In the genomic region with DNA sequence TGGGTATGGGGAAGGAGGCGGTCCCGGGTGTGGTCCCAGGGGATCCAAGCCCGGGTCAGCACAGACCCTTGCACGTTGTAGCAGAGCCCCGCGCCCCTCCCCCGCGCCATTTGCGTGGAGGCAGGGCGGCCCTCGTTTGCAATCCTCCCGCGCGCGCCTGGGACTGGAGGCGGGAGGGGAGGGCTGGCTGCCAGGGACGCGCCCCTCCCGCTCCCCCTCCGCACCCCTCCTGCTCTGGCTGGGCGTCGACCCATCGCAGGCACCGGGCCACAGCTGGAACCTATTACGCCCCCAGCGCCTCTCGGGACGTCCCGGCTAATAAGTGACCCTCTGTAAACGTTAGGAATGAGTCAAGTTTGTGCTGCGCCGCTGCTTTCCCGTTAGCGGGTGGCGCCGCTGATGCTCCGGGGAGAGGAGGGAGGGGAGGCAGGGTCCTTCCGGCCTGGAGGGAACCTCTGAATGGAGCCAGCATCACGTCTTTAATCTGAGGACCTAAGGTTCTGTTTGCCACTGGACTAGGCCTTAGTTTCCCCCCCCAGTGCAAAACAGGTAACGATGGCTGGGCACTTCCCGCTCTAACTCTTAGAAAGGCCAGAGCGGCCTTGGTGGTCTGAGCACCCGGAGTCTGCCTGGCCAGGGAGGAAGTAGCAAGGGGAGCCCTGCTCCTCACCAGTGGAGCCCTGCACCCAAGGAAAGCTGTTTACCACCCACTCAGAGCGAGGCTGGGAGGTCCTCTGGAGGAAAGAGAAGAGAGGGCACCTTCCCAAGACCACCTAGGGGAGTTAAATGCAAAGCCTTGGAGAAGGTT, we compare ENCODE assay signal across 8 mouse cellular contexts. TPM values are rescaled to one million over a fixed set of nuclear protein-coding genes. Genes with fewer than 3 reads are reported as not detected.
DNase-seq lines count a peak whose midpoint lies in the region; ATAC-seq and TF ChIP-seq lines count a peak whose summit lies in the region.

No protein-coding gene starts in this region.

- TF ChIP-seq POLR2A in kidney, adult 2 months (IDR thresholded peaks at IDR 0.05; ENCODE audit: low read depth, low read length), result no peak

- peak; percentile 75 for ATAC-seq in embryonic facial prominence, embryonic 12.5 days (ENCODE audit: insufficient number of reproducible peaks, insufficient read depth, low FRiP score, low TSS enrichment)
- ATAC-seq in limb, embryonic 12.5 days (ENCODE audit: insufficient number of reproducible peaks, insufficient read depth, low FRiP score, low TSS enrichment, low read depth), result peak; percentile 84
- ATAC-seq in midbrain, embryonic 15.5 days (replicated peaks), result peak; percentile 70
- ATAC-seq in stomach, postnatal 0 days (ENCODE audit: low FRiP score, low TSS enrichment), result peak; percentile 76

- peak overlapping the region; percentile 37; the same call in 1 of the 2 replicates for H3K9ac ChIP-seq in embryonic facial prominence, embryonic 12.5 days
- H3K9ac ChIP-seq in limb, embryonic 12.5 days (replicated peaks), result peak overlapping the region; percentile 51
- H3K9ac ChIP-seq in midbrain, embryonic 15.5 days, result peak overlapping the region; percentile 52
- peak overlapping the region; percentile 52 for H3K9ac ChIP-seq in stomach, postnatal 0 days (ENCODE audit: low read length)

- H3K4me1 ChIP-seq in embryonic facial prominence, embryonic 12.5 days, result peaks cover 32% of the 10 kb centered on the region
- no peaks in the 10 kb centered on the region for H3K4me1 ChIP-seq in kidney, adult 2 months (ENCODE audit: control insufficient read depth, insufficient read depth, low read length)
- H3K4me1 ChIP-seq in limb, embryonic 12.5 days (replicated peaks), result peaks cover 47% of the 10 kb centered on the region
- H3K4me1 ChIP-seq in midbrain, embryonic 15.5 days, result peaks cover 15% of the 10 kb centered on the region
- peaks cover 7% of the 10 kb centered on the region; the same call in 1 of the 2 replicates for H3K4me1 ChIP-seq in stomach, postnatal 0 days (replicated peaks; ENCODE audit: control insufficient read depth, insufficient read depth)

- H3K27me3 ChIP-seq in embryonic facial prominence, embryonic 12.5 days, result 0 out of 2 replicates have a peak, but pooled peaks cover 3% of the 10 kb centered on the region
- H3K27me3 ChIP-seq in kidney, adult 2 months (replicated peaks; ENCODE audit: control insufficient read depth, insufficient read depth, low read length), result no peaks in the 10 kb centered on the region
- H3K27me3 ChIP-seq in limb, embryonic 12.5 days, result 0 out of 2 replicates have a peak, but pooled peaks cover 7% of the 10 kb centered on the region
- H3K27me3 ChIP-seq in midbrain, embryonic 15.5 days (replicated peaks), result 0 out of 2 replicates have a peak, but pooled peaks cover 4% of the 10 kb centered on the region
- H3K27me3 ChIP-seq in stomach, postnatal 0 days (ENCODE audit: control insufficient read depth, insufficient read depth, low read length), result no peaks in the 10 kb centered on the region

- peak overlapping the region; percentile 33 for H3K4me3 ChIP-seq in embryonic facial prominence, embryonic 12.5 days
- H3K4me3 ChIP-seq in kidney, adult 2 months (ENCODE audit: insufficient read depth, low read depth, low read length), result peak overlapping the region; percentile 8; the same call in 1 of the 2 replicates
- H3K4me3 ChIP-seq in limb, embryonic 12.5 days (replicated peaks), result peak overlapping the region; percentile 34
- peak overlapping the region; percentile 42 for H3K4me3 ChIP-seq in midbrain, embryonic 15.5 days
- peak overlapping the region; percentile 24 for H3K4me3 ChIP-seq in stomach, postnatal 0 days (ENCODE audit: low read depth, low read length)

- H3K9me3 ChIP-seq in embryonic facial prominence, embryonic 12.5 days, result no peaks in the 10 kb centered on the region
- H3K9me3 ChIP-seq in limb, embryonic 12.5 days, result no peaks in the 10 kb centered on the region
- H3K9me3 ChIP-seq in midbrain, embryonic 15.5 days, result no peaks in the 10 kb centered on the region
- H3K9me3 ChIP-seq in stomach, postnatal 0 days (ENCODE audit: control insufficient read depth, low read length), result no peaks in the 10 kb centered on the region

- TF ChIP-seq EP300 in stomach, postnatal 0 days (optimal IDR thresholded peaks at IDR 0.05), result no peak

- DNase-seq in adrenal gland, adult (ENCODE audit: inconsistent age in 2 of 2, low spot score in 1 of 2), result peak; percentile 41 to 69
- peak; percentile 56 to 72 for DNase-seq in heart, adult 9 months (ENCODE audit: low spot score in 2 of 2)
- peak; percentile 37 for DNase-seq in kidney, adult 2 months
- DNase-seq in stomach, postnatal 0 days (ENCODE audit: low spot score), result peak; percentile 68
- DNase-seq in spleen, postnatal 36 days (ENCODE audit: low spot score in 2 of 2), result no peak

- no peaks in the 10 kb centered on the region for H3K36me3 ChIP-seq in embryonic facial prominence, embryonic 12.5 days
- no peaks in the 10 kb centered on the region for H3K36me3 ChIP-seq in kidney, adult 2 months (ENCODE audit: control insufficient read depth, insufficient read depth, low read length)
- no peaks in the 10 kb centered on the region for H3K36me3 ChIP-seq in limb, embryonic 12.5 days
- H3K36me3 ChIP-seq in midbrain, embryonic 15.5 days (replicated peaks), result no peaks in the 10 kb centered on the region
- H3K36me3 ChIP-seq in stomach, postnatal 0 days (ENCODE audit: control insufficient read depth, insufficient read depth, low read length), result no peaks in the 10 kb centered on the region

- TF ChIP-seq CTCF in kidney, adult 2 months (conservative IDR thresholded peaks at IDR 0.05; ENCODE audit: insufficient read depth, insufficient read length, low read depth, low read length), result no peak
- TF ChIP-seq CTCF in stomach, postnatal 0 days (IDR thresholded peaks at IDR 0.05; ENCODE audit: low read depth), result no peak

- peak overlapping the region; percentile 69 for H3K4me2 ChIP-seq in embryonic facial prominence, embryonic 12.5 days (replicated peaks)
- H3K4me2 ChIP-seq in limb, embryonic 12.5 days, result peak overlapping the region; percentile 68
- H3K4me2 ChIP-seq in midbrain, embryonic 15.5 days, result peak overlapping the region; percentile 99
- H3K4me2 ChIP-seq in stomach, postnatal 0 days (replicated peaks; ENCODE audit: low read depth), result peak overlapping the region; percentile 61

- peak overlapping the region; percentile 78 for H3K27ac ChIP-seq in embryonic facial prominence, embryonic 12.5 days
- H3K27ac ChIP-seq in kidney, adult 2 months (ENCODE audit: insufficient read depth, low read depth, low read length), result no peak overlapping the region
- peak overlapping the region; percentile 96 for H3K27ac ChIP-seq in limb, embryonic 12.5 days
- no peak overlapping the region for H3K27ac ChIP-seq in midbrain, embryonic 15.5 days
- peak overlapping the region; percentile 77 for H3K27ac ChIP-seq in stomach, postnatal 0 days (replicated peaks)

- WGBS in embryonic facial prominence, embryonic 12.5 days, result 1% methylated on average over 42 of the region's 44 CpGs
- 7% methylated on average over 41 of the region's 44 CpGs for WGBS in kidney, adult 2 months
- WGBS in limb, embryonic 12.5 days, result 1% methylated on average over 44 of the region's 44 CpGs
- 2% methylated on average over 44 of the region's 44 CpGs for WGBS in midbrain, embryonic 15.5 days
- 7% methylated on average over 24 of the region's 44 CpGs for WGBS in stomach, postnatal 0 days

RNA-seq across cellular contexts. Expression of a gene that starts 8.2 kb away (rescaled TPM):
- 0.18 TPM in 2 replicates for polyA plus RNA-seq in embryonic facial prominence, embryonic 12.5 days (2016; fragmentation: Nextera tagmentation; extraction: Ambion mirVana)
- 0.03 and 0.04 TPM in 2 replicates for polyA plus RNA-seq in kidney, adult 2 months (2012; rRNA removed)
- 0.27 and 0.33 TPM in 2 replicates for polyA plus RNA-seq in limb, embryonic 12.5 days (2016; fragmentation: Nextera tagmentation; extraction: Ambion mirVana)
- 0.52 and 0.54 TPM in 2 replicates for polyA plus RNA-seq in midbrain, embryonic 15.5 days (2015; fragmentation: Nextera tagmentation; extraction: Ambion mirVana)
- 0.04 and 0.06 TPM in 2 replicates for polyA plus RNA-seq in stomach, postnatal 0 days (2015; fragmentation: Nextera tagmentation; extraction: Ambion mirVana)

RNA-seq across cellular contexts. Expression of a gene that starts 16.0 kb away (rescaled TPM):
- 0.09 and 0.19 TPM in 2 replicates for polyA plus RNA-seq in embryonic facial prominence, embryonic 12.5 days (2016; fragmentation: Nextera tagmentation; extraction: Ambion mirVana)
- polyA plus RNA-seq in kidney, adult 2 months (2012; rRNA removed), result 7.9 and 10.4 TPM in 2 replicates
- 0.10 and 0.18 TPM in 2 replicates for polyA plus RNA-seq in limb, embryonic 12.5 days (2016; fragmentation: Nextera tagmentation; extraction: Ambion mirVana)
- polyA plus RNA-seq in midbrain, embryonic 15.5 days (2015; fragmentation: Nextera tagmentation; extraction: Ambion mirVana), result 0.14 and 0.32 TPM in 2 replicates
- 27.8 and 34.3 TPM in 2 replicates for polyA plus RNA-seq in stomach, postnatal 0 days (2015; fragmentation: Nextera tagmentation; extraction: Ambion mirVana)

RNA-seq across cellular contexts. Expression of a gene that starts 41.7 kb away (rescaled TPM):
- polyA plus RNA-seq in embryonic facial prominence, embryonic 12.5 days (2016; fragmentation: Nextera tagmentation; extraction: Ambion mirVana), result not detected in 2 replicates
- polyA plus RNA-seq in kidney, adult 2 months (2012; rRNA removed), result 0.08 TPM in 1 of 2 replicates, not detected in the other
- polyA plus RNA-seq in limb, embryonic 12.5 days (2016; fragmentation: Nextera tagmentation; extraction: Ambion mirVana), result not detected in 2 replicates
- polyA plus RNA-seq in midbrain, embryonic 15.5 days (2015; fragmentation: Nextera tagmentation; extraction: Ambion mirVana), result not detected in 2 replicates
- 0.48 and 0.55 TPM in 2 replicates for polyA plus RNA-seq in stomach, postnatal 0 days (2015; fragmentation: Nextera tagmentation; extraction: Ambion mirVana)

RNA-seq across cellular contexts. Expression of a gene that starts 58.9 kb away (rescaled TPM):
- polyA plus RNA-seq in embryonic facial prominence, embryonic 12.5 days (2016; fragmentation: Nextera tagmentation; extraction: Ambion mirVana), result 24.6 and 30.6 TPM in 2 replicates
- polyA plus RNA-seq in kidney, adult 2 months (2012; rRNA removed), result 8.8 and 10.0 TPM in 2 replicates
- 39.5 and 45.7 TPM in 2 replicates for polyA plus RNA-seq in limb, embryonic 12.5 days (2016; fragmentation: Nextera tagmentation; extraction: Ambion mirVana)
- polyA plus RNA-seq in midbrain, embryonic 15.5 days (2015; fragmentation: Nextera tagmentation; extraction: Ambion mirVana), result 8.7 and 12.5 TPM in 2 replicates
- 1.4 and 1.5 TPM in 2 replicates for polyA plus RNA-seq in stomach, postnatal 0 days (2015; fragmentation: Nextera tagmentation; extraction: Ambion mirVana)

Comparison
In these comparisons a context has a peak if more than half of its experiments do, and no peak if none do; other contexts are left out.
1. DNase-seq: peak in adrenal gland, adult (2 of 2), heart, adult 9 months (2 of 2), kidney, adult 2 months (single experiment) and stomach, postnatal 0 days (single experiment); none in spleen, postnatal 36 days (0 of 2).
2. H3K27ac ChIP-seq: peak in embryonic facial prominence, embryonic 12.5 days (single experiment), limb, embryonic 12.5 days (single experiment) and stomach, postnatal 0 days (single experiment); none in kidney, adult 2 months (single experiment) and midbrain, embryonic 15.5 days (single experiment).
3. Peak in every context shown above with its lines, with median percentiles within 50 percentile points of each other: ATAC-seq, H3K4me2 ChIP-seq, H3K4me3 ChIP-seq and H3K9ac ChIP-seq.